Mouse (Mus musculus) erythroblast, embryonic 14.5 days (primary cell): ENCODE measurements around the gene Anks1b.

Experiments used
- GATA1 ChIP-seq: IDR thresholded peaks from 2 replicates; pipeline ENCODE4 v1.6.1; 2012; ENCODE audit warnings: low read length, inconsistent platforms, mixed read lengths
- TAL1 ChIP-seq: IDR thresholded peaks from 3 replicates; pipeline ENCODE4 v1.6.1; 2012; ENCODE audit warnings: low read length, inconsistent platforms, mixed read lengths

DNA sequence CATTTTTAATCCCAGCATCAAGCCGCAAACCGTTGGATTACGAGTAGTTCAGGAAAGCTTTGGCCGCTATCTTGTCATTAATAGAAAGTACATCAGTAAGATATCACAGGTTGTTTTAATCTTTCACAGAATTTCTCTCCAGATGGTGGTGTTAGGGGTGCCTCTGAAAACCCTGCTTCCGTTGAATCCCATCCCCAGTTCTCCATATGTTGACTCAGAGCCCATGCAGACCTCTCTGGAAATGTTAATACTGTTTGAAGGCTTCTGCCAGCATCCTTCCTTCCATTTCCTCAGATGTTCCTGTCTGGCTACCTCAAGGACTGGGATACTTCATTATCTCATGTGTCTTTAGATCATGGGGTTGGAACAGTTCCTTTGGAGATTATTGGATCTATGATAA lies 940.0 kb downstream of the Anks1b start:
- TF ChIP-seq GATA1, result no peak
- TF ChIP-seq TAL1, result no peak
